Mouse (Mus musculus) cerebellum, adult 8-10 months (tissue): ENCODE data around the gene Ablim1.

Experiments used
- DNase-seq: peaks from one replicate; pipeline ENCODE4 v3.0.0; 2022

Gene Ablim1

GRCm38 (mm10) chr19:57117751-57118150, 197.0 kb downstream of the Ablim1 start:
- DNase-seq = no peak

GRCm38 (mm10) chr19:57116871-57117501, 197.7 kb downstream of the Ablim1 start:
- no peak for DNase-seq

- no peak for DNase-seq
These were observed 199.0 kb downstream of the Ablim1 start for GRCm38 (mm10) chr19:57115670-57116069.

- DNase-seq = no peak
These were observed 199.8 kb downstream of the Ablim1 start for GRCm38 (mm10) chr19:57114951-57115350.

GRCm38 (mm10) chr19:57113975-57114374, 200.7 kb downstream of the Ablim1 start:
- no peak for DNase-seq

- peak; percentile 63 for DNase-seq
These were observed 201.8 kb downstream of the Ablim1 start for GRCm38 (mm10) chr19:57112816-57113406.

GRCm38 (mm10) chr19:57112231-57112815, 202.4 kb downstream of the Ablim1 start:
- DNase-seq = peak; percentile 59

- no peak for DNase-seq
These were observed 203.4 kb downstream of the Ablim1 start for GRCm38 (mm10) chr19:57111301-57111700.

GRCm38 (mm10) chr19:57109620-57110019, 205.1 kb downstream of the Ablim1 start:
- no peak for DNase-seq

GRCm38 (mm10) chr19:57106513-57106912, 208.2 kb downstream of the Ablim1 start:
- DNase-seq = no peak

- DNase-seq = no peak
These were observed 208.7 kb downstream of the Ablim1 start for GRCm38 (mm10) chr19:57106031-57106430.

- DNase-seq = no peak
These were observed 209.6 kb downstream of the Ablim1 start for GRCm38 (mm10) chr19:57105156-57105555.

- DNase-seq = no peak
These were observed 210.5 kb downstream of the Ablim1 start for GRCm38 (mm10) chr19:57104171-57104748.

GRCm38 (mm10) chr19:57103360-57103958, 211.3 kb downstream of the Ablim1 start:
- DNase-seq = no peak

- no peak for DNase-seq
These were observed 212.7 kb downstream of the Ablim1 start for GRCm38 (mm10) chr19:57101986-57102385.

- DNase-seq = no peak
These were observed 213.8 kb downstream of the Ablim1 start for GRCm38 (mm10) chr19:57100753-57101446.

GRCm38 (mm10) chr19:57099986-57100385, 214.7 kb downstream of the Ablim1 start:
- no peak for DNase-seq

GRCm38 (mm10) chr19:57099094-57099357, 215.7 kb downstream of the Ablim1 start:
- DNase-seq = no peak

- peak; percentile 71 for DNase-seq
These were observed 216.3 kb downstream of the Ablim1 start for GRCm38 (mm10) chr19:57098241-57099093.

GRCm38 (mm10) chr19:57095340-57095739, 219.4 kb downstream of the Ablim1 start:
- DNase-seq = no peak

- DNase-seq = no peak
These were observed 221.1 kb downstream of the Ablim1 start for GRCm38 (mm10) chr19:57093698-57094004.

GRCm38 (mm10) chr19:57092958-57093697, 221.6 kb downstream of the Ablim1 start:
- no peak for DNase-seq
